Mouse (Mus musculus): ENCODE measurements around the gene Gdf10. TPM values are rescaled to one million over a fixed set of nuclear protein-coding genes. Genes with fewer than 3 reads are reported as not detected.

Gene Gdf10
- polyA plus RNA-seq (2015; fragmentation: Nextera tagmentation; extraction: Ambion mirVana), result 3.0 and 4.5 TPM in 2 replicates

DNA sequence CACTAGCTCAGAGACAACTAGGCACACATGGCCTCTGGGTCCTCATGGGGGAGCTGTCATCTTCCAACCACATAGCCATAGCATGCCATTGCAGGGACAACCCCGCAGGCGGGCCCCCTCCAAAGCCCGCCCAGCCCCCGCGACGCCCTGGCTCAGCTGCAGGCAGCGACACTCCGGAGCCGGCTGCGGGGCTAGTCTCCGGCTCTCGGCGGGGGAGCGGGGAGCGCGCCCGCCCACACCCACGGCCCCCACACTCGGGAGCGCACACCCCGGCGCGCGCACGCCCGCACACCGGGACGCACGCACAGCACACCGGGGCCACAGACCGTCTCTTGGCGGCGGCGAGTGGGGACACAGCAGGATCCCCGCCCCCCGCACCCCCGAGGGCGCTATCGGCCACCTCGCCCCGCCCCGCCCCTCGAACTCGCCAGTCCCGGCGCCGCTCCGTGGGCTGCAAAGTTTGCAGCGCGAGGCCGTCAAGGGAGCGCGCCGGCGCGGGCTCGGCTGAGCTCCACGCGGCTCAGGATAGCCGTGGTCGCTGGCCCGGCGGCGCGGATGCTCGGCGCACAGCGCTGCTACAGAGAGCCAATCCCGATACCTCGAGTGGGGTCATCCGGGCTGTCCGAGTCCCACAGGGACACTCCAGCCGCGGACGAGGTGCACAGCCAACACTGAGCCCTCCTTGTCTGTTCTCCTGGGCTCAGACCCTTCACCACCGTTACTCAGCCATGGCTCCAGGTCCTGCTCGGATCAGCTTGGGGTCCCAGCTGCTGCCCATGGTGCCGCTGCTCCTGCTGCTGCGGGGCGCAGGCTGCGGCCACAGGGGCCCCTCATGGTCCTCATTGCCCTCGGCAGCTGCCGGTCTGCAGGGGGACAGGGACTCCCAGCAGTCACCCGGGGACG, at the start of gene Gdf10:
Gene Gdf10, plus strand, starts transcription at position 420 of the 903 bp plus-strand sequence.

DNA sequence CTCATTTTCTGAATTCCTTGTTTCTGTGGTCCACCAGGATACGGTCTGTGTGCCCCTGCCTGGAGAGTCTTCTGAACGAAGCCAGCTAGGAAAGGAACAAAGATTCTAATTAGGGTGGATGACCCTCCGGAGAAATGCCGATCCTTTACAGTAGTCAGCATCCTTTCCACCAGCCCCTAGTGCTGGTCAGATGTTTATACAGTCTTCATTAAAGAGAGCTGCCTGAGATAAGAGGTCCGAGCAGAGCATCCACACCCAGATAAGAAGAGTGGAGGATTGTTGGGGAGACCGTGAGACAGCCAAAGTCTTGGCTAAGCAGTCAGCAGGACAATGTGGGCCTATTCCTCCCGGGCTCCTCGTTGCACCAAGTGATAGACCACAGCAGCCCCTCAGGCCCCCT, 17.4 kb downstream of the Gdf10 start, which contains the start of gene Gdf2:
Gene Gdf2, plus strand, starts transcription at position 301 of the 400 bp plus-strand sequence.

DNA sequence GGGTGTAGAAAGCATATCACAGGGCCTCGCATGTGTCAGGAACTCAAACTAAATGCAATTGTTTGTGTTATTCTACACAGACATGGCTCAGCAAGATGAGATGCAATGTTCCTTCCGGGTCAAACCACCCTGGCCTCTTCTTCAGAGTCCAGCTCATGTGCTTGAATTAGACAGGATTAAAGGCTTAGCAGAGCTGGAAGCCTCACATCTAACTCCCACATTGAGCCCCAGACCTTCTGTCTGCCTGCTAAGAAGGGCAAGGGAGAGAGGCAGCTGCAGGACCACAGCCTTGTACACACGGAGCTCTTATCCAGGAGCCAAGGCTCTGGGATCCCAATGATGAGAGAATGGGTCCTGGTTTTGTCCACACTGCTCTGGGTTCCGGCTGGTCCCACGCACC, 30.4 kb downstream of the Gdf10 start, which contains the start of gene Rbp3:
Gene Rbp3, plus strand, starts transcription at position 243 of the 400 bp plus-strand sequence.

DNA sequence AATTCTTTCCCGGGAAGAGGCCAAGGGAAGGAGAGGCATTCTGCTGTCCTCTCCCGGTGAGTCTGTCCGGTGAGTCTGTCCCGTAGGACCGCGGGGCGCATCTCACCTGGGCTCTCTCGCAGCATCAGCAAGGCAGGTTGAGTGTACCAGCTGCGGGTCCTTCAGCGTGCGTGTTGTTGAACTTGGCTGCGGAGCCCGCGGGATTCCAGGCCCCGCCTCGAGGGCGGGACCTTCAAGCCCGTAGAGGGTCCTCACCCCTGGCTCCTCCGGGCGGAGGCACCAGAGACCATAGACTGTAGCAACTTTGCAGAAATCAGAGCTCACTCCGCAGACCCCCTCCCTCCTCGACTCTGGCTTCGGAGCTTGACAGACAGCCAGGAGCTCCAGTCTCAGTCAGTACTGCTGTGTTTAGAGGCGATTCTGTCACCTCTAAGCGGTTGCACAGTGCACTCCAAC, 55.2 kb downstream of the Gdf10 start, which contains the start of gene Zfp488:
Gene Zfp488, minus strand, starts transcription at position 161 of the 456 bp plus-strand sequence.

Other genes starting within 250 kb of the Gdf10 start
- gene Gdf2, start 17.5 kb downstream of the Gdf10 start, polyA plus RNA-seq (2015; fragmentation: Nextera tagmentation; extraction: Ambion mirVana), result not detected in 2 replicates
- not detected in 2 replicates for gene Rbp3, start 30.4 kb downstream of the Gdf10 start, polyA plus RNA-seq (2015; fragmentation: Nextera tagmentation; extraction: Ambion mirVana)
- 0.02 and 0.04 TPM in 2 replicates for gene Zfp488, start 55.2 kb downstream of the Gdf10 start, polyA plus RNA-seq (2015; fragmentation: Nextera tagmentation; extraction: Ambion mirVana)
- 0.06 and 0.23 TPM in 2 replicates for gene Gm30083, start 91.6 kb downstream of the Gdf10 start, polyA plus RNA-seq (2015; fragmentation: Nextera tagmentation; extraction: Ambion mirVana)
- not detected in 2 replicates for gene Gm5460, start 93.2 kb downstream of the Gdf10 start, polyA plus RNA-seq (2015; fragmentation: Nextera tagmentation; extraction: Ambion mirVana)
- gene Antxrl, start 129.1 kb downstream of the Gdf10 start, polyA plus RNA-seq (2015; fragmentation: Nextera tagmentation; extraction: Ambion mirVana), result not detected in 2 replicates
- 33.0 and 47.8 TPM in 2 replicates for gene Anxa8, start 162.4 kb downstream of the Gdf10 start, polyA plus RNA-seq (2015; fragmentation: Nextera tagmentation; extraction: Ambion mirVana)
- gene A630023A22Rik, start 179.2 kb downstream of the Gdf10 start, polyA plus RNA-seq (2015; fragmentation: Nextera tagmentation; extraction: Ambion mirVana), result 10.1 and 23.3 TPM in 2 replicates
- gene Npy4r, start 228.9 kb downstream of the Gdf10 start, polyA plus RNA-seq (2015; fragmentation: Nextera tagmentation; extraction: Ambion mirVana), result 2.7 and 4.1 TPM in 2 replicates